Mouse (Mus musculus): ENCODE measurements around the gene Tmprss11b.

Tmprss11b gene

GRCm38 (mm10) chr5:86676262-86676661 lies at the start of gene Tmprss11b:
Gene Tmprss11b, minus strand, starts transcription at chr5:86676362.
- no peak for DNase-seq (ENCODE audit: low spot score)

GRCm38 (mm10) chr5:86725021-86725420 lies 48.9 kb upstream of the Tmprss11b start:
- no peak for DNase-seq (ENCODE audit: low spot score)

GRCm38 (mm10) chr5:86722820-86723460 lies 46.8 kb upstream of the Tmprss11b start:
- DNase-seq (ENCODE audit: low spot score), result no peak

- DNase-seq (ENCODE audit: low spot score), result no peak
Observed at GRCm38 (mm10) chr5:86714967-86715366, 38.8 kb upstream of the Tmprss11b start.

- DNase-seq (ENCODE audit: low spot score), result no peak
Observed at GRCm38 (mm10) chr5:86704923-86705322, 28.8 kb upstream of the Tmprss11b start.

- DNase-seq (ENCODE audit: low spot score), result peak; percentile 65
Observed at GRCm38 (mm10) chr5:86684667-86685066, 8.5 kb upstream of the Tmprss11b start.

GRCm38 (mm10) chr5:86649185-86649584 lies 27.0 kb downstream of the Tmprss11b start:
- peak; percentile 69 for DNase-seq (ENCODE audit: low spot score)

- DNase-seq (ENCODE audit: low spot score), result no peak
Observed at GRCm38 (mm10) chr5:86640795-86641194, 35.4 kb downstream of the Tmprss11b start.

GRCm38 (mm10) chr5:86632324-86632723 lies 43.8 kb downstream of the Tmprss11b start, which contains the start of gene Tmprss11f:
Gene Tmprss11f, minus strand, starts transcription at chr5:86632424.
- DNase-seq (ENCODE audit: low spot score), result no peak

- DNase-seq (ENCODE audit: low spot score), result no peak
Observed at GRCm38 (mm10) chr5:86630700-86631099, 45.5 kb downstream of the Tmprss11b start.

GRCm38 (mm10) chr5:86621778-86622177 lies 54.4 kb downstream of the Tmprss11b start:
- DNase-seq (ENCODE audit: low spot score), result no peak

All from embryo, embryonic 10 days (tissue).